Mouse (Mus musculus) regulatory T cell (primary cell): ENCODE measurements at regions not wholly inside any gene's neighbourhood (a gene's known extent, or its start where the extent isn't known, plus 50 kb on each side); places are given as distances from the start of the nearest gene placed in this dataset.

Experiments
- in situ Hi-C: fragments of 300-600 bp; cut with MboI, MseI; formaldehyde crosslinking; loops from one replicate; pipeline ENCODE4 v1.15.1; 2025; ENCODE audit warnings: high pct_unique_total_duplicates

DNA sequence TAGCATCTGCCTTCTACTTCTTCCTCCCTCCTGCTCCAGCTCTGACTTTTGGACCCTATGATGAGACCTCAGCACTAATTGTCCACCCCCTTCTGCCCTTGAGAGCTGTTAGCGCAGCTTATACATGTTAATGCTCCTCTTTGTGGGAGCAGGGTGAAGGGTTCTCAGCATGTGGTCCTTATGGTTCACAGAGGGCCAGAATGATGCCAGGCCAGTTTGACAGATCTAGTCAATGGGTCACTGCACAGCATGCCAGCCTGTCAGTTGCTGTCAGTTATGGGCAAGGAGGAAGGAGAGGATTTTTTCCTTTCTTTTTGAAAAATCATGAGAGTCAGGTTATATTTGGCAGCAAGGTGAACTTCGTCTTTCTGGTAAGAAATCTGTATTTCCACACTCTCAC is 68.4 kb downstream of the 4931417E11Rik start:
- in situ Hi-C loops, result no loop called here

DNA sequence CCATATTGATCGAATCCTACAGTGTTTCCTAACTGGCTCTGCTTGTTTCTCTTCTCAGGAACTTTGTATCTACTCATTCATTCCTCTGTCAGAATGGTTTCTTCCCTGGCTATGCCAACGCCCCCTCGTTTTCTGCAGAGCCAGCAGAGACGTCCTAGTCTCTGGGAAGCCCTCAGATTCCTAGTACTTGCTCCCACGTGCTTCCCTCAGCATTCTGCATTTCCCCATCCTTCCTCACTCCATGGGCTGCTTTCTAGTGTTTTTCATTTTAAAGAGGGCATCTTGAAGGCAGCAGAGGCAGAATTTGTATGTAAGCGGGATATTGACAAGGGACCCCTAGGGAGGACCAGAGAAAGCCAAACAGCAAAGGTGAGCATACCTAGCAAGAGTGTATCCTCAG is 80.2 kb downstream of the 4931417E11Rik start:
- in situ Hi-C loops, result loop anchor here (10.0 kb wide), 1 partner anchor 1576 kb away; no protein-coding TSS in a partner anchor

DNA sequence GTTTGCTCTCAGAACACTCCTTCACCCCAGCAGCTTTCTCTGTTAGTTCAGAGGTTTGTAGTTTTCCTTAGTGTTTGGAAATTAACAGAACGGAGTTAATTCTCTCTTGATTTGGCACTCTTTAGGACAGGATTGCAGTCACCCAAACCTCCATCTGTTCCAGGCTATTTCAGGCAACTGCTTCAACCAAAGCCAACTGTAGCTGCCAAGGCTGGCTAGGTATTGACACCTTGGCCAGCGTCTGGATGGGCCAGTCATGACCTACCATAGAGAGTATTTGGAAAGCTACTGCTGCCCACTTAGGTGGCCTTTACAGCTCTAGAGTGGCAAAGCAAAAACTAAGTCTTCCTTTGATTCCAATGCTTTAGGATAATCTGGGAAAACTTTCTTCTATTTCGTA is 83.2 kb downstream of the 4931417E11Rik start:
- in situ Hi-C loops, result loop anchor here (10.0 kb wide), 1 partner anchor 1579 kb away; no protein-coding TSS in a partner anchor

DNA sequence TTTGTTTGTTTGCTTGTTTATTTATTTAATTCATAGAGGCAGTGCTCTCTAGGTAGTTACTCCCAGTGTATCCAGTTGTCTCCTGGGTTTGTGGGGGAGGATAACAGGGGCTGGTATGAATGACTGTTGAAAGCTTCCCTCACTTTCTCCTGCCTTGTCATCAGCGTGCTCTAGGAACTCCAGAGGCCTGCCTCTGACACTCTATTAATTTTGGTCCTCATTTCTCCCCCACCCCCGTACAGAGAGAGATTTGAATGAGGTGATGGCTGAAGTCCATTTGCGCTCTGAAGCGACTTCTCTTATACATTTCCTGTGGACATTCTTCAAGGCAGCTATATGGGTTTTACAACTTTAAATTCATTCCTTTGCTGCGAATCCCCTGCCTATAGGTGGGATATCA is 89.6 kb downstream of the 4931417E11Rik start:
- in situ Hi-C loops, result loop anchor here (10.0 kb wide), 1 partner anchor 1585 kb away; no protein-coding TSS in a partner anchor

DNA sequence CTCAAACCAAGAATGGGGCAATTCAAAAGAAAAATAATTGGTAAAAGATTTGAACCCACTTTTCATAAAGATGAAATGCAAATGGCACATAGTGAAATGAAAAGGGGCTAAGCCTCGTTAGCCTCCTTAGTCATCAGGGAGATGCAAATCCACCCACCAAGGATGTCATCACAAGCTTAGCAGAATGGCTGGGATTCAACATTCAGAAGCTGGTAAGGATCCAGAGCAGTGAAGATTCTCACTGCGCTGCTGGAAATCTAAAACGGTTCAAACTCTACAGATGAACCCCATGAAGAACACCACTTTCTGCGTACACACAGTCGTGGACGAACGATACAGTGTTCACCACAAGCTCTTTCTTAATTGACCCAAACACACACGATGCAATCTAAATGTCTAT is 91.6 kb downstream of the 4931417E11Rik start:
- in situ Hi-C loops, result no loop called here

DNA sequence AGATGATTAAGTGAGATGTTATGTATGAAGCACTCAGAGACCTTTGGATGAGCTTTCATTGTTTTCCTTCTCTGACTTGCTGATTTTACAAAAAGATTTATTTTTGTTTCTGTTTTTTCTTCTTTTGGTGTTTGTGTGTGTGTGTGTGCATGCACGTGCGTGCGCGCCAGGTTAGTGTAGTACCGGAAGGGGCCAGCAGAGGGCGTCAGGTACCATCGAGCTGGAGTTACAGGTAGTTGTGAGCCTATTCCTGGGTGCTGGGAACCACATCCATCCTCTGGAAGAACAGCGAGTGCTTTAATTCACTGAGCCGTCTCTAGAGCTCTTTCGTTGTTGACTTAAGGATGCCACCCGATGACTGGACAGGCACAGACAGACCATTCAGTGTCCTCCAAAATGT is 93.2 kb downstream of the 4931417E11Rik start:
- in situ Hi-C loops, result no loop called here

DNA sequence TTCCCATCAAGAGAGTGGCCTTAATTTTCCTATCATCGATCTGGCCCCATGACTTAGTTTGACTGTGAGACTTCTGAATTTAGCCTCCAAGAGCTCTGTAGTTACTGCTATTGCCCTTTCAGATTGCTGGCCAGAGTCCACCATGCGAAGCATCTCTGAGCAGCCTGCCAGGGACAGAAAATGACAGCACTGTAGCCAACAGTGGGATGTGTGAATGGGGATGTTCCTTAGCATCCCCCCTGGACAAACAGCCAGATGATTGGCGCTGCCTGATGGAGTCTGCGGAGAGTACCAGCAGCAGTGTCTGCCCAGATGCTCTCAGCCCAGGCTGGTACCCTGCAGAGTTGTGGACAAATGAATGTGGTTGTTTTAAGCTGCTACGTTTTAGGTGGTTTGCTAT is 96.6 kb downstream of the 4931417E11Rik start:
- in situ Hi-C loops, result no loop called here

DNA sequence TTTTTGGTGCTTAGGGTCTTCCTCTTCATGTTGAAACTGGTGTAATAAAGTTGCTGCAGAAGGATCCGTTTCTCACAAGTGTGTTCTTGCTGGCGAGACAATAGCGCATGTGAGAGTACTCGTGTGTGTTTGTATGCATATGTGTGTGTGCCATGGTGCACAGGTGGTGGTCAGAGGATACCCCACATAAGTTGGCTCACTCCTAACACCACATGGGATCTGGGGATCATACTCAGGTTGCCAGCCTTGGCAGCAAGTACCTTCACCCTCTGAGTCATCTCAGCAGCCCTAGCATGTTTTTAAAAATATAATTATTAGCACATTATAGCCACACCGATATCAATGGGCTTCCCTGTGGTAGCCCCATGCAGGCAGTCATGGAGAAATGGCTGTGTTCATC is 97.6 kb downstream of the 4931417E11Rik start:
- in situ Hi-C loops, result no loop called here

DNA sequence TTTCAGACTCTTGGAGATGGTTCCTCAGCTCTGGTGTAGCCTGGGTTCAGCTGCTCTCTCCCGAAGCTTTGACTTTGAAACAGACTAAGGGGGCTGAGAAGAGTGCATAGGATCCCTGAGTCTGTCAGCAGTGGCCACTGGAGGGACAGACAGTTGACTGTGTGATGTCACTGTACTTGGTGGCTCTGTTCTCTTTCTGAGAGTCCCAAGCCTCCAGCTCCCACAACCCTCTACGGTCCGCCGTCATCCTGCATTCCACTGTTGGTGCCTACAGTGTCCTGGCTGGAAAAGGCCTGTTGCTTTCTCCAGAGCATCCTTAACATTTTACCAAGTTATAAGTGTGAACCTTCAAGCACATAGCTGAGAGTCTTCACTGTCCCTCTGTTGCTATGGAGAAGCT is 98.6 kb downstream of the 4931417E11Rik start:
- in situ Hi-C loops, result no loop called here

DNA sequence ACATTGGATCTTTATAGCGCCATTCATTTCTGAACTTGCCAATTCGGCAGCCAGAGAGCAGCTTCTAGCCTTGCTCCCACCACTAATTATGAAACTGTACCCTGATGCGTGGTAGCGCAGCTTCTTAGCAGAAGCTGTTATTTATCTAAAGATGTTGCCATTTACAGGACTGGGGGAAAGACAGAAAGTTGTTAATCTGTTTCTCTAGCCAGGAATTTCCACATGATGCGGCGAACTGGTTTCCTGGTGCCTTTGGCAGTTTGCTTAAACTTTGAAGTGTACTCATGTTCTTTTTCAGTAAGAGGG is 100.7 kb downstream of the 4931417E11Rik start:
- in situ Hi-C loops, result loop anchor here (5.0 kb wide), 1 partner anchor 54 kb away; no protein-coding TSS in a partner anchor

DNA sequence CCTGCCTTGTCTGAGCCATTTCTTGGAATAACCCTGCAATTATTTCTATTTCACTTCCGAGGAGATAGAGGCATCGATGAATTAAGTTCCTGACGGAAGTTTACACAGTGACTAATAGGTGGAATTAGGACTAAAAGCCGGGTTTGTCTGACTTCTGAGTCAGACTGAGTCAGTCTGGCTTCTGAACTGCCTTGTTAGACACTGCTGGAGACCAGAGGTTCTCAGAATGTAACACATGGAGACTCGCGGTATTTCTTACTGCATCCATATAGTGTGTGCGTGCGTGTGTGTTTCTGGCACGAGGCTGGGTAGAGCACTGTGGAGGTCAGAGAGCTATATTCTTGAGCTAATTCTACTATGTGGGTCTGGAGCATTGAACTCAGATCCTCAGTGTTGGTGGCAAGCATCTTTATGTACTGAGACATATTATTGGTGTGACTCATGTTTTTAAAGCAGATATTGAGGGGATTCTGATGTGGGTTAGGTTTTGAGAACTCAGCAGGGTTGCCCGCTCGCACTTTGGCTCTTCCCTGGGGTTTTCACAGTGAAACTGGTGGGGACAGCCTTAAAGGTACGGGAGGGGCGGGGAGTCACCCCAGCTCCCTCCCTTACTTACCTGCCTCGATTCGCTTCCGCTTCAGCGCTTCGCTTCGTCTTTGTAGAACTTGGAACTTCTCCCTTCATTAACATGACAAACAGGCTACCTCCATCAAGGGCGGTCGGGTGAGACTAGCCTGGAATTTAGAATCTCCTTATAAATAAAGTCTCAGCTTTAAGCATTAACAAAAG is 101.2 kb downstream of the 4931417E11Rik start:
- in situ Hi-C loops, result loop anchor here (5.0 kb wide), 1 partner anchor 54 kb away; no protein-coding TSS in a partner anchor

DNA sequence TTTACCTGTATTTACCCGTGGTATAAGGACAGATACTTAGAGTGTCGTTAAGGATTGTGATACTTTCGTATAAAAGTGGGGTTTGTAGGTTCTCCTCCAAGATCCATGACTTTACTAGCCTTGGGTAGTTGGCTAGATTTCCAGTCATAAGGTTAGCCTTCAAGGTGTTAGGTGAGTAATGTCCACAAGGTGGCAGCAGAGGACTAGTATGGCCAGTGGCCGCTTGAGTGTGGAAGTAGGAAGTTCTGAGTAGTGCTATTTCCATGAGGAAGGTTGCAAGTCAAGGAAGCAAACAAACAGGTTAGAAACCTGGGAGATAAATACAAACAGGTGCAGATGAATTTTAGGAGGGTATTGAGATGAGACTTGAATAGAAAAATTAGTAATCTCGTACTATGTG is 101.9 kb downstream of the 4931417E11Rik start:
- in situ Hi-C loops, result loop anchor here (5.0 kb wide), 1 partner anchor 55 kb away; no protein-coding TSS in a partner anchor

DNA sequence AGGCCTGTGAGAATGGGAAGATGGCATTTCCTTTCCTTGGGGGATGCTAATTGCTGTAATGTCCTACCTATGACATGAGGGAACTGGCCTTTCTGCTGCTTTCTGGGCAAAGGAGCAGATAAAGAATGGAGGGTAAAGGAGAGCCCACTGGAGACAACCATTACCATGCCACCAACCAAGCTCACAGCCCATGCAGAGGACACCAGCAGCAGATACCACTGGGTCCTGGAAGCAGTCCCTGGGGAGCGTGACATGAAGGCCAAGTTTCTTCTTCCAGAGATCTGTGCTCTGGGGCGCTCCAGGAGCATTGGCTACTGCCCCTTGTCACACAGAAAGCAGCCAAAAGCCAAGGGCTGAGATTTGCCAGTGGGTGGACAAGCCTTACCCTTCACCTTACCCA is 102.8 kb downstream of the 4931417E11Rik start:
- in situ Hi-C loops, result loop anchor here (5.0 kb wide), 1 partner anchor 56 kb away; no protein-coding TSS in a partner anchor

DNA sequence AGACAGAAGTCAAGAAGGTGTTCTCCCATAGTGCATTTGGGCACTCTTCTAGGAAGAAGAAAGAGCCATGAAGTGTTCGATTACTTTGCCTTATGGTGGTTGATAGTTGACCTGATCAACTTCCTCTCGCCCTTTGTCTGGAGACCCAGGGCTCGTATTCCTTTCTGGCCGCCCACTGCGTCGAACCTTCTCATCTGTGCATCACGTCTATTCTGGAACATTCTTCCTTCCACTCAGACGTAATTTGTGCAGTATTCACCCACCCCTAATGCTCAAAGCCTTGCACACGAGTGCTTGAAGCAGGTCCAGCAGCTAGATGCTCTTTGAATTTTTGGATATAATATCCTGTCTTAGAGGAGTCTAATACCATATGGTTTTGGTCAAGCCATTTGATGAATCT is 104.2 kb downstream of the 4931417E11Rik start:
- in situ Hi-C loops, result loop anchor here (5.0 kb wide), 1 partner anchor 57 kb away; no protein-coding TSS in a partner anchor

DNA sequence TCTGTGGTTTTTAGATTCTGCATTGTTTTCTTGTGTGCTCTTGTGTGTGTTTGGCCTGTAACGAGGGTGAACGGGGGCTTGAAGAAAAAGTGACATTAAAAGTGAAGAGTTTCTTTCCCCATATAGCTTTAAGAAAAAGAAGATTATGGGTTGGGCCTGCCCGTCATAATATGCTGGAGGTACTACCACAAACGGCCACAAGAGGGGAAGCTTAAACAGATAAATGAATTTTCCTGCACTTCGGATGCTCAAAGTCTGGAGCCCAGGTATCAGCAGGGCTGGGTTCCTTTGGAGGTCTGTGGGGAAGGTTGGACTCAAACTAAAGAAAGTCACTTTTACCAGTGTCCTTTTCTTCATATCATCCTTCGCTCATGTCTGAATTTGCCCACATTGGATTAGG is 86.8 kb downstream of the Suclg1 start:
- in situ Hi-C loops, result no loop called here

DNA sequence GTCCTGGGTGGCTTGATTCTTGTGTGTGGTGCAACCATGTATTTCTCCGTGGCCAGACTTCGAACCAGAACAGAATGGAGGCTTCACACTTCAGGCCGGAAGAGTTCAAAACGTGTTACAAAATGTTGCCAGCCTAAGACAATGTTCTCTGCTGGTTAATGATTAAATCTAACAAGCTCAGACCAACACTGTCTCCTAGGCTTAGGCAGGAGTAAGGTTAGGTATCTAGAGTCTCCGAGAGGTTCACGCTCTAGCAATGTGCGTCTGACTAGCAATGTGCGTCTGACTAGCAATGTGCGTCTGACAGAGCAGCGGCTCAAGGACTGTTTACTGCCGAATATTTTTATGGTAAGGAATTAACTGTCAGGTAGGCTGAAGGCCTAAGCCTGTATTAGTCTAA is 81.5 kb downstream of the Suclg1 start:
- in situ Hi-C loops, result no loop called here
